Mouse (Mus musculus): Measurements from ENCODE around the gene Psapl1. TPM values are rescaled to one million over a fixed set of nuclear protein-coding genes. Genes with fewer than 3 reads are reported as not detected.
A peak's percentile ranks its signal among the peaks of the same experiment; 100 is the strongest.

The Psapl1 gene
- polyA plus RNA-seq, 1 experiment: not detected

- no peaks in the 10 kb centered on the region; the same call in 1 of the 2 replicates for H3K4me1 ChIP-seq (ENCODE audit: control insufficient read depth, insufficient read depth, low read length)
- H3K4me3 ChIP-seq (ENCODE audit: insufficient read depth, low read length): no peak overlapping the region
- no peak overlapping the region for H3K27ac ChIP-seq (ENCODE audit: insufficient read depth, low read length)
- no peak for TF ChIP-seq POLR2A (IDR thresholded peaks at IDR 0.05; ENCODE audit: extremely low read depth, insufficient read depth, low read length)
- no peak for TF ChIP-seq CTCF (IDR thresholded peaks at IDR 0.05; ENCODE audit: extremely low read depth, insufficient read depth, low read length)
Observed at GRCm38 (mm10) chr5:36199519-36199918, 4.3 kb upstream of the Psapl1 start.

DNA sequence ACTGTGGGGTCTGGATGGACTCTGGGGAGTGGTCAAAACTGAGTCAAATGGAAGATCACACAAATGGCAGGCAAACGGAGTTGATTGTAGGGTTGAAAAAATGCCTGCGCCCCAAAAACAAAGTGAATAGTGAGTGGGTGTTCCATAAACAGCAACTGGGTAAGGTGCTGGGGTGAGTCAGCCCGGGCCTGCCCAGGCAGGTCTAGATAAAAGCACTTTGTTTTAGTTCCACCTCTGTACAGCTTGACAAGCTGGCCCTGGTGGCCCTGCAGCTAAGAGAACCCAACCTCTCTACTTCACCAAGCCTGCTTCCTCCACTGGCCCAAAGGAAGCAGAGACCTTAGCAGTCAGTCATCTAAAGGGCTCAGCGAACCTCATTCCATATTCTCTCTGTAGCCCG is 1.0 kb upstream of the Psapl1 start:
- no peak overlapping the region for H3K27ac ChIP-seq (ENCODE audit: insufficient read depth, low read length)
- H3K4me3 ChIP-seq (ENCODE audit: insufficient read depth, low read length): no peak overlapping the region
- TF ChIP-seq POLR2A (IDR thresholded peaks at IDR 0.05; ENCODE audit: extremely low read depth, insufficient read depth, low read length): no peak
- TF ChIP-seq CTCF (IDR thresholded peaks at IDR 0.05; ENCODE audit: extremely low read depth, insufficient read depth, low read length): no peak
- no peaks in the 10 kb centered on the region; the same call in 1 of the 2 replicates for H3K4me1 ChIP-seq (ENCODE audit: control insufficient read depth, insufficient read depth, low read length)

DNA sequence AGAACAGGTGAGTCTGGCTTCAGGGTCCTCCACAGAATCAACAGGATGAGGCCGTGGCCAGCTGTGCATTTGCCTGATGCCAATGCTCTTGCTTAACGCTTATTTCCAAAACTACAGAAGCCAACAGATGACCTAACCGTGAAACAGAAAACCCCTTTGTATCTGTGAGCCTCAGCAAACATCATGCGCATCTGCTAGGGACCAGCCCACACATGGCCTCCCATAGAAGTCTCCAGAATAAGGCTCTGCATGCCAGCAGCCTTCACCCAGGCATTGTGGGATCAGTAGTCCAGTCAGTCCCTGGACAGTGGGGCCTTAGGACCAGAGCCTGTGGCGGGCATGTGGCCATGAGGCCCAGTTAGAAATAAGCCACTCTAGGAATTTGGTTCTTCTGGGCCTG is 400 bp upstream of the Psapl1 start:
- no peak for TF ChIP-seq POLR2A (IDR thresholded peaks at IDR 0.05; ENCODE audit: extremely low read depth, insufficient read depth, low read length)
- TF ChIP-seq CTCF (IDR thresholded peaks at IDR 0.05; ENCODE audit: extremely low read depth, insufficient read depth, low read length): no peak
- H3K4me3 ChIP-seq (ENCODE audit: insufficient read depth, low read length): no peak overlapping the region
- no peak overlapping the region for H3K27ac ChIP-seq (ENCODE audit: insufficient read depth, low read length)

DNA sequence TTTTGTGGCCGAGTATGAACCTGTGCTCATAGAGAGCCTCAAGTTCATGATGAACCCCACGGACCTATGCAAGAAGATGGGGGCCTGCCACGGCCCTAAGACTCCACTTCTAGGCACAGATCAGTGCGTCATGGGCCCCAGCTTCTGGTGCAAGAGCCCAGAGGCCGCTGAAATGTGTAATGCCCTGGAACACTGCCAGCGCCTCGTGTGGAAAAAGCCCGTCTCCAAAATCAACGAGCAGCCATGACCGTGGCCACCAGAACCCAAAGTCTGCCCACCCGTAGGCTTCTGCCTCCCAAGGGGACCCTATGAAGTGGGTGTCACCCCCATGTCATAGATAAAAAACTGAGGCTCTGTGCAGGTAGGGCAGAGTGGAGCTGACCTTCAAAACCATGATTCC is 1.6 kb downstream of the Psapl1 start:
- TF ChIP-seq POLR2A (IDR thresholded peaks at IDR 0.05; ENCODE audit: extremely low read depth, insufficient read depth, low read length) (no peak), CTCF (IDR thresholded peaks at IDR 0.05; ENCODE audit: extremely low read depth, insufficient read depth, low read length) (no peak)
- no peak overlapping the region for H3K27ac ChIP-seq (ENCODE audit: insufficient read depth, low read length)
- H3K4me3 ChIP-seq (ENCODE audit: insufficient read depth, low read length): no peak overlapping the region
- H3K4me1 ChIP-seq (ENCODE audit: control insufficient read depth, insufficient read depth, low read length): no peaks in the 10 kb centered on the region; the same call in 1 of the 2 replicates

More for the DNA sequence above, 400 bp upstream of the Psapl1 start:
- no peaks in the 10 kb centered on the region; the same call in 1 of the 2 replicates for H3K4me1 ChIP-seq (ENCODE audit: control insufficient read depth, insufficient read depth, low read length)

DNA sequence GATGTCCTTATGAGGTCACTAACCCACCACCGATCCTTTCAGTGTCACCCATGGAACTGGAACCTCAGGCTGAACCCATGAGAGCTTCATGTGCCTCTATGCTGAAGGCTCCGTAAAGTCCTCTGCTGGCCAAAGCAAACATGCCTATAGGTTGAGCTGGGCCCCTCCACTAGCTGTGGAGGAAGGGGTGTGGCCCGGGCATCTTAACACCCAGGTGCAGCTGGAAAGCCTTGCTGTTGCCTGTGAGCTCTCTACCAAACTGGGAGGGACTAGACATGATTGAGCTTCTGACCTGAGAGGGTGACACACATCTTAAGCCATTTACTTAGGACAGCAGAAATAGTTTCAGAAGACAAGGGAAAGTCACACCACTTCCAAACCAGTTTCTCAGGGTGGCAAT is 5.0 kb downstream of the Psapl1 start:
- H3K27ac ChIP-seq (ENCODE audit: insufficient read depth, low read length): no peak overlapping the region
- peaks cover 3% of the 10 kb centered on the region; the same call in 1 of the 2 replicates for H3K4me1 ChIP-seq (ENCODE audit: control insufficient read depth, insufficient read depth, low read length)
- no peak overlapping the region for H3K4me3 ChIP-seq (ENCODE audit: insufficient read depth, low read length)
- TF ChIP-seq POLR2A (IDR thresholded peaks at IDR 0.05; ENCODE audit: extremely low read depth, insufficient read depth, low read length): no peak
- no peak for TF ChIP-seq CTCF (IDR thresholded peaks at IDR 0.05; ENCODE audit: extremely low read depth, insufficient read depth, low read length)

GRCm38 (mm10) chr5:36213310-36213709 is 9.5 kb downstream of the Psapl1 start:
- Histone ChIP-seq H3K4me3 (ENCODE audit: insufficient read depth, low read length) (no peak overlapping the region), H3K4me1 (ENCODE audit: control insufficient read depth, insufficient read depth, low read length) (peaks cover 3% of the 10 kb centered on the region; the same call in 1 of the 2 replicates), H3K27ac (ENCODE audit: insufficient read depth, low read length) (no peak overlapping the region)
- no peak for TF ChIP-seq POLR2A (IDR thresholded peaks at IDR 0.05; ENCODE audit: extremely low read depth, insufficient read depth, low read length)
- TF ChIP-seq CTCF (IDR thresholded peaks at IDR 0.05; ENCODE audit: extremely low read depth, insufficient read depth, low read length): 0 out of 2 replicates have a peak, but pooled peaks have one; percentile 14

GRCm38 (mm10) chr5:36220105-36220504 is 16.3 kb downstream of the Psapl1 start:
- TF ChIP-seq CTCF (IDR thresholded peaks at IDR 0.05; ENCODE audit: extremely low read depth, insufficient read depth, low read length): no peak
- no peak overlapping the region for H3K27ac ChIP-seq (ENCODE audit: insufficient read depth, low read length)
- peaks cover 8% of the 10 kb centered on the region for H3K4me1 ChIP-seq (ENCODE audit: control insufficient read depth, insufficient read depth, low read length)
- H3K4me3 ChIP-seq (ENCODE audit: insufficient read depth, low read length): no peak overlapping the region

- Histone ChIP-seq H3K27ac (ENCODE audit: insufficient read depth, low read length) (no peak overlapping the region), H3K4me1 (ENCODE audit: control insufficient read depth, insufficient read depth, low read length) (peaks cover 11% of the 10 kb centered on the region), H3K4me3 (ENCODE audit: insufficient read depth, low read length) (no peak overlapping the region)
- TF ChIP-seq POLR2A (IDR thresholded peaks at IDR 0.05; ENCODE audit: extremely low read depth, insufficient read depth, low read length): no peak
- TF ChIP-seq CTCF (IDR thresholded peaks at IDR 0.05; ENCODE audit: extremely low read depth, insufficient read depth, low read length): no peak
Observed at GRCm38 (mm10) chr5:36220626-36221025, 16.8 kb downstream of the Psapl1 start.

GRCm38 (mm10) chr5:36223787-36224186 is 20.0 kb downstream of the Psapl1 start:
- Histone ChIP-seq H3K27ac (ENCODE audit: insufficient read depth, low read length) (no peak overlapping the region), H3K4me1 (ENCODE audit: control insufficient read depth, insufficient read depth, low read length) (peaks cover 18% of the 10 kb centered on the region), H3K4me3 (ENCODE audit: insufficient read depth, low read length) (no peak overlapping the region)
- no peak for TF ChIP-seq POLR2A (IDR thresholded peaks at IDR 0.05; ENCODE audit: extremely low read depth, insufficient read depth, low read length)
- TF ChIP-seq CTCF (IDR thresholded peaks at IDR 0.05; ENCODE audit: extremely low read depth, insufficient read depth, low read length): peak; percentile 65

GRCm38 (mm10) chr5:36225855-36226254 is 22.0 kb downstream of the Psapl1 start:
- no peak overlapping the region for H3K4me3 ChIP-seq (ENCODE audit: insufficient read depth, low read length)
- TF ChIP-seq CTCF (IDR thresholded peaks at IDR 0.05; ENCODE audit: extremely low read depth, insufficient read depth, low read length): no peak
- TF ChIP-seq POLR2A (IDR thresholded peaks at IDR 0.05; ENCODE audit: extremely low read depth, insufficient read depth, low read length): no peak
- H3K27ac ChIP-seq (ENCODE audit: insufficient read depth, low read length): no peak overlapping the region
- H3K4me1 ChIP-seq (ENCODE audit: control insufficient read depth, insufficient read depth, low read length): peaks cover 16% of the 10 kb centered on the region
